Mouse (Mus musculus) intestine, embryonic 16.5 days (tissue): Measurements from ENCODE around the gene Ovol1. TPM values are rescaled to one million over a fixed set of nuclear protein-coding genes. Genes with fewer than 3 reads are reported as not detected.

ENCODE experiments used
- polyA plus RNA-seq: library from polyadenylated mRNA; unstranded; fragments of >200 nt; fragmentation: Nextera tagmentation; extraction: Ambion mirVana; gene quantifications from 2 replicates; pipeline ENCODE4 v1.2.1, GENCODE M21; 2015

Gene Ovol1
- polyA plus RNA-seq, 1 experiment from 2014 or later = 24.4 TPM

Other genes with a start within 250 kb of the Ovol1 start
- not detected in 2 replicates for gene Catsper1, start 224.9 kb downstream of the Ovol1 start, polyA plus RNA-seq
- 33.1 and 50.6 TPM in 2 replicates for gene Cst6, start 211.1 kb downstream of the Ovol1 start, polyA plus RNA-seq
- gene Eif1ad, start 193.9 kb downstream of the Ovol1 start, polyA plus RNA-seq = 60.1 and 62.7 TPM in 2 replicates
- gene Banf1, start 193.5 kb downstream of the Ovol1 start, polyA plus RNA-seq = 421 and 489 TPM in 2 replicates
- gene Sart1, start 171.9 kb downstream of the Ovol1 start, polyA plus RNA-seq = 60.2 and 65.6 TPM in 2 replicates
- gene Tsga10ip, start 158.1 kb downstream of the Ovol1 start, polyA plus RNA-seq = 5.9 and 6.3 TPM in 2 replicates
- gene Drap1, start 135.7 kb downstream of the Ovol1 start, polyA plus RNA-seq = 175 and 180 TPM in 2 replicates
- gene AI837181, start 135.5 kb downstream of the Ovol1 start, polyA plus RNA-seq = 10.2 and 16.8 TPM in 2 replicates
- not detected in 2 replicates for gene Fosl1, start 113.1 kb downstream of the Ovol1 start, polyA plus RNA-seq
- gene Ccdc85b, start 102.8 kb downstream of the Ovol1 start, polyA plus RNA-seq = 5.0 and 5.4 TPM in 2 replicates
- 102 and 106 TPM in 2 replicates for gene Fibp, start 100.0 kb downstream of the Ovol1 start, polyA plus RNA-seq
- gene Ctsw, start 92.1 kb downstream of the Ovol1 start, polyA plus RNA-seq = 1.7 and 2.8 TPM in 2 replicates
- gene Efemp2, start 86.7 kb downstream of the Ovol1 start, polyA plus RNA-seq = 106 and 112 TPM in 2 replicates
- 32.7 and 36.5 TPM in 2 replicates for gene Mus81, start 72.2 kb downstream of the Ovol1 start, polyA plus RNA-seq
- 2,274 and 2,378 TPM in 2 replicates for gene Cfl1, start 70.2 kb downstream of the Ovol1 start, polyA plus RNA-seq
- gene 1700020D05Rik, start 56.9 kb downstream of the Ovol1 start, polyA plus RNA-seq = not detected in 2 replicates
- gene Snx32, start 50.1 kb downstream of the Ovol1 start, polyA plus RNA-seq = 6.9 and 7.4 TPM in 2 replicates
- gene Ap5b1, start 7.4 kb upstream of the Ovol1 start, polyA plus RNA-seq = 10.3 and 10.8 TPM in 2 replicates
- 111 and 131 TPM in 2 replicates for gene Rnaseh2c, start 41.2 kb upstream of the Ovol1 start, polyA plus RNA-seq
- 40.2 and 40.9 TPM in 2 replicates for gene Kat5, start 49.6 kb upstream of the Ovol1 start, polyA plus RNA-seq
- gene Rela, start 76.8 kb upstream of the Ovol1 start, polyA plus RNA-seq = 43.2 and 43.9 TPM in 2 replicates
- 15.8 and 20.8 TPM in 2 replicates for gene Sipa1, start 103.1 kb upstream of the Ovol1 start, polyA plus RNA-seq
- gene Map3k11, start 128.1 kb upstream of the Ovol1 start, polyA plus RNA-seq = 28.7 and 33.7 TPM in 2 replicates
- 15.1 and 16.8 TPM in 2 replicates for gene Pcnx3, start 128.3 kb upstream of the Ovol1 start, polyA plus RNA-seq
- 0.13 and 0.34 TPM in 2 replicates for gene Kcnk7, start 143.7 kb upstream of the Ovol1 start, polyA plus RNA-seq
- 48.6 and 49.7 TPM in 2 replicates for gene Ehbp1l1, start 165.7 kb upstream of the Ovol1 start, polyA plus RNA-seq
- gene Fam89b, start 169.0 kb upstream of the Ovol1 start, polyA plus RNA-seq = 56.6 and 57.8 TPM in 2 replicates
- 14.0 and 20.8 TPM in 2 replicates for gene Ltbp3, start 180.3 kb upstream of the Ovol1 start, polyA plus RNA-seq
- 58.9 and 64.3 TPM in 2 replicates for gene Scyl1, start 210.8 kb upstream of the Ovol1 start, polyA plus RNA-seq